Mouse (Mus musculus) spleen, adult 2 months (tissue): Measurements from ENCODE around the gene Pde8b.

Experiments used
- CTCF ChIP-seq: fragments of 200-500 bp; IDR thresholded peaks from 2 replicates; pipeline ENCODE4 v1.5.1; 2011; ENCODE audit warnings: mild to moderate bottlenecking, inconsistent platforms; ENCODE audit not compliant: insufficient read depth, insufficient read length, insufficient replicate concordance; ENCODE audit errors: extremely low read depth
- POLR2A ChIP-seq: fragments of 200-500 bp; IDR thresholded peaks from 2 replicates; pipeline ENCODE4 v1.6.1; 2011; ENCODE audit warnings: low read depth, low read length, inconsistent platforms

- no peak for TF ChIP-seq CTCF
- TF ChIP-seq POLR2A, result no peak
Observed at GRCm38 (mm10) chr13:95082611-95083010, 167.5 kb downstream of the Pde8b start.
